Mouse (Mus musculus) kidney, postnatal 36 days (tissue): ENCODE measurements around the gene Gm10681.
"Not testable (repeated sequence)": the region's sequence is repeated elsewhere in the genome, so short reads cannot be mapped to it uniquely, and the experiment has no call there.

Experiments
- DNase-seq, 2 experiments: peaks; one replicate each; pipeline ENCODE4 v3.0.0; 2021 to 2022; ENCODE audit warnings: mixed read lengths in 2 of 2

Gene Gm10681

GRCm38 (mm10) chr3:98588707-98589106, at the start of gene Gm10681:
Gene Gm10681 (minus strand): TSS chr3:98588807.
- no peak for DNase-seq

- no peak for DNase-seq
Observed at GRCm38 (mm10) chr3:98635145-98635544, 46.5 kb upstream of the Gm10681 start.

GRCm38 (mm10) chr3:98630152-98630551, 41.5 kb upstream of the Gm10681 start, which contains the start of gene Hsd3b5:
Gene Hsd3b5 (minus strand): TSS chr3:98630252.
- no peak for DNase-seq

DNA sequence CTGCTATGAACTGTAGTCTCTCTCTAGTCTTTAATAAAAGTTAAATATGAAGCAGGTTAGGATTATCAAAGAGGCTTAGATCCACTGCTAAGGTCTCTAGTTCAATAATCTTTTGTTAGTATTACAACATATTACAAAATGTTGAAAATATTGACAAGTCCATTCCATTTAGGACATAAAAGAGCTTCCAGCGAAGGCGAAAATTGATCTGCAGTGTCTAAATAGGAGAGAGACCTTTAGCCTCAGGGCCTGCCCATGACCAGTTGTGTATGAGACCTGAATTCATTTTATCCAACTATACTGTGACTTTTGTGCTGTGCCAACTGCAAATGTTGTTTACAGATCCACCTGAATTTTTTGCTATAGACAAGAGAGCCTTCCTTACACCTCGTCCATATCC, 41.0 kb upstream of the Gm10681 start:
- DNase-seq, result no peak

DNA sequence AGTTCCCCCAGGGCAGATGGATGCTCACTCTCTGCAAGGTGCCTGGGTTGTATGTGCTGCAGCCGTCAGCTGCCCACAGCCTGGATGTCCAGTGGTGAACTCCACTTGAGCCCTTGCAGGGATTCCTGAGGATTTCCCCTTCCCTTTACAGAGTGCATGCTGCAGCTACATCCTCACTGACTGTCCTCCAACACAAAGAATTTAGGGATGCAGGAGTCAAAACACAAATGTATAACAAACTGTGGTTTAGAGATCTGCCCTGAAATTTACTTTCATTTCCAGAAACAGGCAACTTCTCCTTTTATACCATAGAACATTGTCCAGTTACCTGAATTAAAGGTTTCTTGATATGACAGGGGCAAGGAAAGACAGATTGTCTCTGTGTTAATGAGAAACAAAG, 28.2 kb upstream of the Gm10681 start:
- DNase-seq, result not testable (repeated sequence)

GRCm38 (mm10) chr3:98616244-98616643, 27.6 kb upstream of the Gm10681 start:
- peak in 1 of 2 experiments; percentile 19 for DNase-seq

GRCm38 (mm10) chr3:98614406-98614927, 25.9 kb upstream of the Gm10681 start:
- not testable (repeated sequence) for DNase-seq

- no peak for DNase-seq
Observed at GRCm38 (mm10) chr3:98613963-98614362, 25.4 kb upstream of the Gm10681 start.

GRCm38 (mm10) chr3:98613540-98613939, 24.9 kb upstream of the Gm10681 start:
- not testable (repeated sequence) for DNase-seq

GRCm38 (mm10) chr3:98587721-98588120, 886 bp downstream of the Gm10681 start:
- no peak for DNase-seq

DNA sequence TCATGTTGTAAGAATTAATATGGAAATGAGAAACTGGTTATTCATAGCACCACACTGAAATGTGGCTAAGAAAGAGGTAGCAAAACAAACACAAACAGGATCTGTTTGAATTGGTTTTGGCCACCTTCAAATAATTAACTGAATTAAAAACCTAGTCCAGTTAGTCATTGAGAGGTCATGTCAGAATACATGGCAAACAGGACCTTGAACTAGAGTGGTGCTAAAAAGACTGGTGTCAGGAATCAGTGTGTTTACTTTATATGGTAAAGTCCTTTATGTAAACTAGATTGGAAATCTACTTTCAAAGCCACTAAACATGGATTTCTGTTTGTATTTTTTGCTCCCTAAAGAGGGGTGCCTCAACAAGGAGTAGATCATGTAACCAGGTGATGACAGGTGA, 6.0 kb downstream of the Gm10681 start:
- not testable (repeated sequence) for DNase-seq

GRCm38 (mm10) chr3:98582202-98582601, 6.4 kb downstream of the Gm10681 start:
- not testable (repeated sequence) for DNase-seq

DNA sequence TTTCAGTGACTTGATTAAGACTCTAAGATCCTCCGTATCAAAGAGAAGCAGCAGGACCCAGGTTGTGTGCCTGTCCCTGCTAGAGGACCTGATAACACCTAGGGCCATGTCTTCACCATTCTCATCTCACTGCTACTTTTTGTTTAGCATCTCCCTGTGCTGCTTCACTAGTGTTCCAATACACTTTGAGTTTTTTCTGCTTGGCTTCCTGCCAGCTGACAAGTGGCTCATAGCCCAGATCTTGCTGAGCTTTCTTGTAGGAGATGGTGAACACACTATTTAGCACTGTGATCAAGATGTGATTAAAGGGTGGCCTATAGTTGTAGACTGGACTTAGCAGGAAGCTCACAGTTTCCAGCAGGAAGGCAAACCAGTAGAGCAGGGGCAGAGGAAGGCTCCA, 7.6 kb downstream of the Gm10681 start:
- peak; percentile 72 to 79 for DNase-seq

- not testable (repeated sequence) for DNase-seq
Observed at GRCm38 (mm10) chr3:98567717-98568116, 20.9 kb downstream of the Gm10681 start.

- DNase-seq, result not testable (repeated sequence)
Observed at GRCm38 (mm10) chr3:98564894-98565293, 23.7 kb downstream of the Gm10681 start.

DNA sequence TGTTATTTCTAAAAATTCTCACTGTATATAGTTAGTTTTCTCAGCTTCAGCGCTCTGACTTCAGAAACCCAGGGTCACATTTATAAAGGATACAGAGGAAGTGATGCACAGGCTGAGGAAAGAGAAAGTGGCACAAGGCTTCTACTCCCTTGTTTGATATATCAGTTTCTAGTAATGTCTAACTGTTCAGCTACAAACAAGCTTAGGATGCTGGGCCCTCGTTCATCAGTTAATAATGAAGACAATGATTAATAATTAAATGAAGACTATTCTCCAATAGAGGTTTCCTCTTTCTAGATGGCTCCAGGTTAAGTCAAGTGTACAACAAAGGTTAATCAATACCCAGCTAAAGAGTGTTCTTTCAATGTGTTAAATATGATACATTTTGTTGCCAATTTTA, 24.8 kb downstream of the Gm10681 start:
- not testable (repeated sequence) for DNase-seq

- DNase-seq, result not testable (repeated sequence)
Observed at GRCm38 (mm10) chr3:98560711-98561110, 27.9 kb downstream of the Gm10681 start.

DNA sequence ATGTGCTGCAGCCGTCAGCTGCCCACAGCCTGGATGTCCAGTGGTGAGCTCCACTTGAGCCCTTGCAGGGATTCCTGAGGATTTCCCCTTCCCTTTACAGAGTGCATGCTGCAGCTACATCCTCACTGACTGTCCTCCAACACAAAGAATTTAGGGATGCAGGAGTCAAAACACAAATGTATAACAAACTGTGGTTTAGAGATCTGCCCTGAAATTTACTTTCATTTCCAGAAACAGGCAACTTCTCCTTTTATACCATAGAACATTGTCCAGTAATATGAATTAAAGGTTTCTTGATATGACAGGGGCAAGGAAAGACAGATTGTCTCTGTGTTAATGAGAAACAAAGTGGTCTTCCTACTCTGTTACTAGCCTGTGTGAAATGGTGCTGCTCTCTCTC, 37.8 kb downstream of the Gm10681 start:
- not testable (repeated sequence) for DNase-seq

- not testable (repeated sequence) for DNase-seq
Observed at GRCm38 (mm10) chr3:98550215-98550614, 38.4 kb downstream of the Gm10681 start.

- not testable (repeated sequence) for DNase-seq
Observed at GRCm38 (mm10) chr3:98548495-98548894, 40.1 kb downstream of the Gm10681 start.

GRCm38 (mm10) chr3:98547641-98548040, 41.0 kb downstream of the Gm10681 start:
- DNase-seq, result not testable (repeated sequence)

DNA sequence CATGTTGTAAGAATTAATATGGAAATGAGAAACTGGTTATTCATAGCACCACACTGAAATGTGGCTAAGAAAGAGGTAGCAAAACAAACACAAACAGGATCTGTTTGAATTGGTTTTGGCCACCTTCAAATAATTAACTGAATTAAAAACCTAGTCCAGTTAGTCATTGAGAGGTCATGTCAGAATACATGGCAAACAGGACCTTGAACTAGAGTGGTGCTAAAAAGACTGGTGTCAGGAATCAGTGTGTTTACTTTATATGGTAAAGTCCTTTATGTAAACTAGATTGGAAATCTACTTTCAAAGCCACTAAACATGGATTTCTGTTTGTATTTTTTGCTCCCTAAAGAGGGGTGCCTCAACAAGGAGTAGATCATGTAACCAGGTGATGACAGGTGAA, 63.6 kb downstream of the Gm10681 start:
- not testable (repeated sequence) for DNase-seq

DNA sequence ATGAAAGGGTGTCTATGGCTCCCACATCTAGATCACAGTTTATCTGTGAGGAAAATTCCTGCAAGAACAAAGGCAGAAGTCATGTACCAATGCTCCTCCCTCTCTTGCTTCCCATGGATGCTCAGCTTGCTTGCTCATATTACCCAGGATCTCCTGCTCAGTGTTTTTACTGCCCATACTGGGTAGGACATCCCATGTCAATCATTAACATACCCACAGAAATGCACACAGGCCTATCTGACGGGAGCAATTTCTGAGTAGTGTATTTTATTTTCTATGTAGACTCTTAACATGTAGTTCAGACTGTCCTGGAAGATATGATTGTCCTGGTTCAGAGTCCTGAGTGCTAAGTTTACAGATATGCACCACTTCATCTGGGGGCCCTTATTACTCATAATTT, 64.1 kb downstream of the Gm10681 start:
- not testable (repeated sequence) for DNase-seq

DNA sequence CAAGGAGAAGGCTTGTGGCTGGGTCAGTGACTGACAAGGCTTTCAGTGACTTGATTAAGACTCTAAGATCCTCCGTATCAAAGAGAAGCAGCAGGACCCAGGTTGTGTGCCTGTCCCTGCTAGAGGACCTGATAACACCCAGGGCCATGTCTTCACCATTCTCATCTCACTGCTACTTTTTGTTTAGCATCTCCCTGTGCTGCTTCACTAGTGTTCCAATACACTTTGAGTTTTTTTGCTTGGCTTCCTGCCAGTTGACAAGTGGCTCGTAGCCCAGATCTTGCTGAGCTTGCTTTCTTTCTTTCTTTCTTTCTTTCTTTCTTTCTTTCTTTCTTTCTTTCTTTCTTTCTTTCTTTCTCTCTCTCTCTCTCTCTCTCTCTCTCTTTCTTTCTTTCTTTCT, 65.8 kb downstream of the Gm10681 start:
- not testable (repeated sequence) for DNase-seq

GRCm38 (mm10) chr3:98510414-98510813, 78.2 kb downstream of the Gm10681 start, which contains the start of gene Hsd3b4:
Gene Hsd3b4 (minus strand): TSS chr3:98510514.
- DNase-seq, result not testable (repeated sequence)
